Mouse (Mus musculus): ENCODE measurements at regions not wholly inside any gene's neighbourhood (a gene's known extent, or its start where the extent isn't known, plus 50 kb on each side); places are given as distances from the start of the nearest gene placed in this dataset.

DNA sequence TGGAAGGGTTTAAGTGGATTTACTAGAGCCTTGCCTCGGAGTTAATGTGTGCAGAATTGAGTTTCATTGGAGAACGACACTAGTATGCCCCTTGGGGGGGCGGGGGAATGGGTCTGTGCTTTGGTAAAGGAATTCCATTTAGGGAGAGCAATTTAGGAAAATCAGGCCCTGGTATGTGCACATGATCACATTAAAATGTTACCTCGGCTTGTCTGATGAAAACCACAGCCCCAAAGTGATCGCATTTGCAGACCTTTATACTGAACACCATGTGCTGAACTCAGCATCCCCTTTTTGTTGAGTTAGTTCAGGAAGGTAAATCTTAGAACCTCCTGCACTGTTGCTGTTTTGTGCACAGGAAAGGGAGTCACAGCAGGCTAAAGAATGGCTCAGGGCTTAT, 219.6 kb upstream of the Marcks start:
- H3K4me2 ChIP-seq = no peak overlapping the region
- no peak for ATAC-seq (ENCODE audit: low FRiP score)
- WGBS = 60% methylated on average over 5 of the region's 5 CpGs
- H3K4me3 ChIP-seq (replicated peaks) = no peak overlapping the region
- no peaks in the 10 kb centered on the region for H3K36me3 ChIP-seq
- no peaks in the 10 kb centered on the region for H3K9me3 ChIP-seq (replicated peaks)
- H3K27me3 ChIP-seq (replicated peaks) = no peaks in the 10 kb centered on the region
- H3K9ac ChIP-seq (replicated peaks) = no peak overlapping the region
- H3K4me1 ChIP-seq = peaks cover 6% of the 10 kb centered on the region; the same call in 1 of the 2 replicates
- H3K27ac ChIP-seq (replicated peaks) = 0 out of 2 replicates have a peak overlapping the region, but pooled peaks have one; percentile 33

- peak overlapping the region; percentile 48 for H3K27ac ChIP-seq (replicated peaks)
- H3K9me3 ChIP-seq (replicated peaks) = no peaks in the 10 kb centered on the region
Observed at GRCm38 (mm10) chr10:37357304-37358060, 218.8 kb upstream of the Marcks start.

DNA sequence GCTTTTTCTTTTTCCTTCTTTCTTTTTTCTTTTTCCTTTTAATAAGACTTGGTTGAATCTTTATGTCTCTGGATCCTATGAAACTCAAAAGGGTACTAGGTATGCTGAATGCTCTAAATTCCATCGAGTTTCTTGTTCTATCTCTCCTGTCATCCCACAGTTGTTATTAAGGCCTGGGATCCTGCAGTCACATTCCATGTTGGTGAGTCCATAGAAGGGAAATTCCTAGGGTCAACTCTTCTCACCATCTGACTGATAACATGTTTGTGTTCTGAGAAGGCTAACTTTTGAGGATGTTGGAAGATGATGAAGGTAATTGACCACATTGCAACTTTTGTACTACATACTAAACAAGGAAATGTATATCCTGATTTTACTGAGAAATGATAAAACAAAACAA, 210.5 kb upstream of the Marcks start:
- H3K27ac ChIP-seq (replicated peaks) = no peak overlapping the region
- no peak overlapping the region for H3K9ac ChIP-seq (replicated peaks)
- H3K4me2 ChIP-seq = no peak overlapping the region
- no peaks in the 10 kb centered on the region for H3K4me1 ChIP-seq
- no peak overlapping the region for H3K4me3 ChIP-seq (replicated peaks)
- H3K27me3 ChIP-seq (replicated peaks) = no peaks in the 10 kb centered on the region
- no peaks in the 10 kb centered on the region for H3K36me3 ChIP-seq
- no peaks in the 10 kb centered on the region for H3K9me3 ChIP-seq (replicated peaks)
- no peak for ATAC-seq (ENCODE audit: low FRiP score)
- 98% methylated on average over 1 of the region's 1 CpGs for whole genome bisulfite sequencing

More at GRCm38 (mm10) chr10:37357304-37358060, 218.8 kb upstream of the Marcks start:
- Histone ChIP-seq H3K4me3 (replicated peaks) (no peak overlapping the region), H3K36me3 (no peaks in the 10 kb centered on the region), H3K4me2 (no peak overlapping the region), H3K4me1 (peaks cover 6% of the 10 kb centered on the region; the same call in 1 of the 2 replicates), H3K9ac (replicated peaks) (no peak overlapping the region), H3K27me3 (replicated peaks) (no peaks in the 10 kb centered on the region)
- ATAC-seq (ENCODE audit: low FRiP score) = peak; percentile 84; the same call in 1 of the 2 replicates
- 64% methylated on average over 6 of the region's 6 CpGs for WGBS

DNA sequence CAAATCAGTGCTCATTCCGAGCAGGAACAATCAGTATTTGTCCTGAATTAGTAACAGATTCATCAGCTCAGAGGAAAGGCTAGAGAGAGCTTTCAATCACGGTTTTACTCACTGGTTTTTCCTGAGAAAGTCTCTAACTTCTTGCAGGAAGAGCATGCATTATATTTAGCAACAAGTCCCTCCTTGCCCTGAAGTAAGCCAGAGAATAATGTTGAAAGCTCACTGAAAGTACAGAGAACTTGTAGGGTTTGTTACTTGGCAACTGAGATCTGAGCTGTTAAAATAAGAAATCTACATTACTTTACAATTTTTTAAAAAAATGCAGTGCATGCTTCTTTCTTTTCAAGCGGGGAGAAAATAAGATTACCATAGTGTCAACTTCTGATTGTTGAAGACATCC, 209.7 kb upstream of the Marcks start:
- Histone ChIP-seq H3K4me2 (no peak overlapping the region), H3K27ac (replicated peaks) (no peak overlapping the region), H3K27me3 (replicated peaks) (no peaks in the 10 kb centered on the region), H3K4me3 (replicated peaks) (no peak overlapping the region), H3K9ac (replicated peaks) (no peak overlapping the region), H3K4me1 (no peaks in the 10 kb centered on the region), H3K36me3 (no peaks in the 10 kb centered on the region), H3K9me3 (replicated peaks) (no peaks in the 10 kb centered on the region)
- ATAC-seq (ENCODE audit: low FRiP score) = no peak
- 58% methylated on average over 3 of the region's 3 CpGs for WGBS

DNA sequence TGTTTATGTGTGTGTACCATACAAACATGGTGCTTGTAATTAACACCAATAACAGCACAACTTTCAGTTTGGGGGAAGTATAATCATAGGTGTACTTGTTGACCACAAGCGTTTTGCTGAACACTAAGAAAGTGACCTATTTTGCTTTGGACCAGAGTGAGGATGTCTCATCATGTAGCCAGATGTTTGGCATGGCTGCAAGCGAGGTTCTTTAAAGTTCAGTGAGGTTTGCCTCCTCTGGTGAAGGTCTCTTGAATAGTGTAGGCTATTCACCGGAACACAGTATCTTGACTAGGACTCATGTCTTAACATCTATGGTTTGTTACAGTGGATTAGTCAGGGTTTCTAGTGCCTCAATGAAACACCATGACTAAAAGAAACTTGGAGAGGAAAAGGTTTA, 208.9 kb upstream of the Marcks start:
- no peak for ATAC-seq (ENCODE audit: low FRiP score)
- 92% methylated on average over 3 of the region's 3 CpGs for WGBS
- H3K4me1 ChIP-seq = no peaks in the 10 kb centered on the region
- H3K27ac ChIP-seq (replicated peaks) = no peak overlapping the region
- H3K36me3 ChIP-seq = no peaks in the 10 kb centered on the region
- H3K9ac ChIP-seq (replicated peaks) = no peak overlapping the region
- no peaks in the 10 kb centered on the region for H3K9me3 ChIP-seq (replicated peaks)
- H3K27me3 ChIP-seq (replicated peaks) = no peaks in the 10 kb centered on the region
- no peak overlapping the region for H3K4me2 ChIP-seq
- no peak overlapping the region for H3K4me3 ChIP-seq (replicated peaks)

DNA sequence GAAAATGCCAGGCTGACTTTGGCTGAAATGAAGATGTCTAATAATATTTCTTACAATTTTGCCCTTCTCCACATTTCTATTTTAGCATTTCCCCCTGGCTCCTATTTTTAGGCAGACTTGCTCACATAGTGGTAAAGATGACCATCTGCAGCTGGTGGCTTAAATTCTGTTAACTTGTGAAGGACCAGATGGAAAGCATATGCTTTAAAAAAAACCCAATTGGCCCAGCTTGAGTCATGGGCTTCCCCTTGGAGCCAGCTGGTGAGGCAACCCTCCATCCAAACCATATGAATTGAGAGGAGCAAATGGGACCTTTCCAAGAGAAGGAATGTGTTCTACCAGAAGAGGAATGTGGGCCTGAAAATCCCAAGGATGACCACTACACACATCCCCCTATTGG, 204.0 kb upstream of the Marcks start:
- Histone ChIP-seq H3K9me3 (replicated peaks) (no peaks in the 10 kb centered on the region), H3K27me3 (replicated peaks) (no peaks in the 10 kb centered on the region), H3K36me3 (no peaks in the 10 kb centered on the region), H3K9ac (replicated peaks) (no peak overlapping the region), H3K4me3 (replicated peaks) (no peak overlapping the region), H3K4me2 (no peak overlapping the region), H3K4me1 (no peaks in the 10 kb centered on the region), H3K27ac (replicated peaks) (no peak overlapping the region)
- ATAC-seq (ENCODE audit: low FRiP score) = no peak

- H3K9ac ChIP-seq (replicated peaks) = no peak overlapping the region
- H3K27me3 ChIP-seq (replicated peaks) = no peaks in the 10 kb centered on the region
- H3K36me3 ChIP-seq = no peaks in the 10 kb centered on the region
- no peak overlapping the region for H3K4me2 ChIP-seq
- WGBS = 79% methylated on average over 3 of the region's 3 CpGs
- ATAC-seq (ENCODE audit: low FRiP score) = no peak
- H3K4me3 ChIP-seq (replicated peaks) = no peak overlapping the region
- no peaks in the 10 kb centered on the region for H3K4me1 ChIP-seq
- H3K9me3 ChIP-seq (replicated peaks) = no peaks in the 10 kb centered on the region
- H3K27ac ChIP-seq (replicated peaks) = no peak overlapping the region
Observed at GRCm38 (mm10) chr10:37339658-37340057, 200.9 kb upstream of the Marcks start.

DNA sequence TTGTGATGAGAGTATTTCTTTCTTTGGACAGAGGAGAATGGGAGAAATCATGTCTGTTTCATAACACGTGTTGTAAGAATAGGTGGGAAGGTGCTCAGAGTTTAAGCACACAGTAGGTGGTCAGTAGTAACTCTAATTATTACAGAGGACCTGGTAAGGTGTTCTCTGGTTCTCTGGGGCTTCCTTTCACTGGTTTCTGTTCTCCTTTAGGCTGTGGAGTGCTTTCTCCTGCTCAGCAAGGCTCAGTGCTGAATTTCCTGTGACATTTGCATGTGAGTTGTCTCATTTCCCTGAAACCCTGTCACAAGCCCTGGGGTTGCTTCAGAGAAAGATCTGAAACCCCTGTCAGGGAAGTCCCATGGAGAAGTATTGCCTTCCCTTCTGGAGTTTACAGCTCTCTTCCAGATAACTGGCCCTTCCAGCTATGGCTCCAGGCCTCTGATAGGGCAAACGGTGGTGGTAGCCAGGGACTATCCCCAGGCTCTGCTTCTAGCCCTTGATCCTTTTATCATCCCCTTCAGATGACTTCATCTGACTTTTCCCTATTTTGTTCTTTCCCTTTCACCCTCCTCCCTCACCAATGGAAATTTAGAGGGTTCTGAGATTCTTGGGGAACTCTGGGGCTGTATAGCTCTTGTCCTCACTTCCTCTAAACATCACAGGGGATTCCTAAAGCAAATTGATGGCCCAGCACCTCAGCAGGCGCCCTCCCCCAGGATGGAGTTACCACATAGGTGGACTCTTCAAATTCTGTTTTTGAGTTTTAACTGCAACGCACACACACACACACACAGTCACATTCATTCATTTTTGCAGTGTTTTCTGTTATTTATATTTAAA, 199.6 kb upstream of the Marcks start:
- H3K36me3 ChIP-seq = no peaks in the 10 kb centered on the region
- H3K9ac ChIP-seq (replicated peaks) = no peak overlapping the region
- no peak overlapping the region for H3K4me2 ChIP-seq
- no peaks in the 10 kb centered on the region for H3K4me1 ChIP-seq
- no peak overlapping the region for H3K4me3 ChIP-seq (replicated peaks)
- H3K9me3 ChIP-seq (replicated peaks) = no peaks in the 10 kb centered on the region
- WGBS = 63% methylated on average over 4 of the region's 4 CpGs
- ATAC-seq (ENCODE audit: low FRiP score) = no peak
- H3K27ac ChIP-seq (replicated peaks) = no peak overlapping the region
- H3K27me3 ChIP-seq (replicated peaks) = no peaks in the 10 kb centered on the region

DNA sequence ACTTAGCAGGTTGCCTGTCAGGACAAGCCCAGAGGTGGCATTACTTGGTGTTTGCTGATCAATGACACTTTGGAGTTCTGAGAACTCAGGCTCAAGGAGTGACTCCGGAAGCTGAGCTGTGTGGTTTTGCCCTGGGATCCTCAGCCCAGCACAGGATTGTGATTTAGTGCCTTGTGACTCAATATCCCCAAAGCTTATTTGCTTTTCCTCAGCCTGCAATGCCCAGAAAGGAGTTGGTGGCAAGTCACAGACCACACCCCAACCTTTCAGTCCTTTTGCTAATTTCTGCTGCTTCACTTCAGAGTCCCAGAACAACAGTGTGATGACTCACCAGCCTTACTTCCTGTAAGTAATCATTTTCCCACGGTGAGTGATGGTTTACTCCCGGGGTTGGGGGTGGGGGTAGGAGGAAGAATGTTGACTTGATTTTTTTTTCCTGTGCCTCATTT, 198.5 kb upstream of the Marcks start:
- no peak overlapping the region for H3K4me2 ChIP-seq
- H3K27ac ChIP-seq (replicated peaks) = no peak overlapping the region
- no peak for ATAC-seq (ENCODE audit: low FRiP score)
- H3K4me1 ChIP-seq = no peaks in the 10 kb centered on the region
- no peak overlapping the region for H3K9ac ChIP-seq (replicated peaks)
- H3K36me3 ChIP-seq = no peaks in the 10 kb centered on the region
- WGBS = 69% methylated on average over 3 of the region's 3 CpGs
- H3K4me3 ChIP-seq (replicated peaks) = no peak overlapping the region
- H3K27me3 ChIP-seq (replicated peaks) = no peaks in the 10 kb centered on the region
- H3K9me3 ChIP-seq (replicated peaks) = no peaks in the 10 kb centered on the region

DNA sequence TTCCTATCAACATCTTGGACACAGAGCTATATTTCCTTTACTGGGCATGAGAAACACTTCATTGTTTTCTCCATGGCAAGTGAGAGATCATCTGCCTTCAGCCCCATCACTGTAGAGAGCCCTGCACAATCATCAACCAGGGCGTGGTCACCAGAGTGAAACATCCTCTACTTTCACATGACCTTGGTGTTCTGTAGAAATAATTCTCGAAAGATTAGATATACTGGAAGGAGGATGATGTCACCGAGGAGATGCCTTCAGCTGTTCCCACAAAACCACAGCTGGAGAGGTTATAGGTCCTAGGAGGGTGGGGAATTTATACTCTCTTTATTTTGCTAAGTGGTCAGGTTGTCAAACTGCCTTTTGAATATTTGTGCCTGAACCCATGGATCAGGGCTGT, 196.4 kb upstream of the Marcks start:
- Histone ChIP-seq H3K36me3 (no peaks in the 10 kb centered on the region), H3K4me2 (no peak overlapping the region), H3K4me1 (no peaks in the 10 kb centered on the region), H3K27ac (replicated peaks) (no peak overlapping the region), H3K9ac (replicated peaks) (no peak overlapping the region), H3K4me3 (replicated peaks) (no peak overlapping the region), H3K27me3 (replicated peaks) (no peaks in the 10 kb centered on the region), H3K9me3 (replicated peaks) (no peaks in the 10 kb centered on the region)
- 83% methylated on average over 3 of the region's 3 CpGs for WGBS
- ATAC-seq (ENCODE audit: low FRiP score) = no peak

DNA sequence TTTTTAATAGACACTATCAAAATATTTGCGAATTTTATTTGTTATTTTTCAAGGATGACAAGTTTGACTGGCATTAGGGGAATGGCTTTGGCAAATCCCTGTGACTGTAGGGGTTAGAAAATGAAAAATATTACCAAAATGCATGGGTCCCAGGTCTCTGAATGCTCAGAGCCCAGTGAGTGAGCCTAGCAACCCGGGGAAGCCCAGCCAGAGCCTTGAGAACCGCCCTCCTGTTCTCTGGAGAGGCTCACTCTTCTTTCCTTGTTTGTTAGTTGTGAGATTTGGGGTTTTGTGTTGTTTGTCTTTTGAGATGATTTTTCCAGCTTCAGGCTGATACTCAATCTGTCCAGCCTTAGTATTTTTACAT, 187.4 kb upstream of the Marcks start:
- no peak overlapping the region for H3K4me2 ChIP-seq
- no peaks in the 10 kb centered on the region for H3K27me3 ChIP-seq (replicated peaks)
- no peak overlapping the region for H3K9ac ChIP-seq (replicated peaks)
- H3K4me1 ChIP-seq = no peaks in the 10 kb centered on the region
- no peak overlapping the region for H3K27ac ChIP-seq (replicated peaks)
- no peaks in the 10 kb centered on the region for H3K9me3 ChIP-seq (replicated peaks)
- H3K36me3 ChIP-seq = no peaks in the 10 kb centered on the region
- no peak overlapping the region for H3K4me3 ChIP-seq (replicated peaks)
- ATAC-seq (ENCODE audit: low FRiP score) = no peak
- WGBS = 87% methylated on average over 3 of the region's 3 CpGs

DNA sequence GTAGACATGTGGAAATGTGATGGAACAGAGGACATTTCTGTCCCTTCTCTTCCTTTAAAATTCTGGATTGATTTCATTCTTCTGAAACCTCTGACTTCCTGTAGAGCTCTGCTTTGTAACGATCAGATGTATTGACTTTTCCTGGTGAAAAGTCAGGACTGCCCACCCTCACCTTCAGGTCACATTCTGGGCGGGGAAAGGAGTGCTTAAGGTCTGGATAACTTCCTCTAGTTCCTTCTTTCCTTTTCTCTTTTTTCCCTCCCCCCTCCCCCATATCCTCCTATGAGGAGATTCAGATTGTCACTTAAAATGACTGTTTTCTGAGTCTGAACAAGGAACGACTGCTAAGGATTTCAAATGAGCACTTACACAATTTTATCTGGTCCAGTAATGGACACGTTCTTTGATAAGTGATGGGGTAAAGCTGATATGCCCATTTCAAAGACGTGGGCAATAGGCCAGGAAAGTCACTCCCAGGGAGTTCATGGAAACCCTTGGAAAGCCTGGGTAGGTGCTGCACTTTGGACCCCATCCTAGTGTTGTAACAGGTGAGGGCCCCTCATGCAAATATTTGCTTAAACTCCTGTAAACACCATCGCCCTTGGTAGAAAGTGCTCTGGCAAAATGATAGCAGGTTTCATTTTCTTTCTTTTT, 186.9 kb upstream of the Marcks start:
- Histone ChIP-seq H3K9ac (replicated peaks) (no peak overlapping the region), H3K36me3 (no peaks in the 10 kb centered on the region)
- WGBS = 79% methylated on average over 6 of the region's 6 CpGs

More for the DNA sequence above, 186.9 kb upstream of the Marcks start:
- Histone ChIP-seq H3K4me3 (replicated peaks) (no peak overlapping the region), H3K4me1 (no peaks in the 10 kb centered on the region), H3K4me2 (no peak overlapping the region), H3K27me3 (replicated peaks) (no peaks in the 10 kb centered on the region), H3K27ac (replicated peaks) (no peak overlapping the region), H3K9me3 (replicated peaks) (no peaks in the 10 kb centered on the region)
- ATAC-seq (ENCODE audit: low FRiP score) = no peak

Data from neural tube, embryonic 15.5 days (tissue).